Mouse (Mus musculus) stomach, embryonic 14.5 days (tissue): ENCODE measurements around the gene Ankrd9. TPM values are rescaled to one million over a fixed set of nuclear protein-coding genes. Genes with fewer than 3 reads are reported as not detected.

Source experiments
- ATAC-seq: fragments of 200-750 bp; cut with Nextera tagmentation; 2 replicates; pipeline ENCODE4 v1.8.0; 2017; ENCODE audit warnings: low read depth, moderate TSS enrichment; ENCODE audit not compliant: insufficient number of reproducible peaks, insufficient read depth, low FRiP score
- H3K27ac ChIP-seq: fragments of 300-500 bp; sonication (generic); 2 replicates; pipeline ENCODE4 v1.5.1; 2014; ENCODE audit warnings: mild to moderate bottlenecking, low read length, moderate library complexity, mixed read lengths
- H3K27me3 ChIP-seq: fragments of 300-500 bp; sonication (generic); 2 replicates; pipeline ENCODE4 v1.6.1; 2014; ENCODE audit warnings: low read length, control low read depth, mixed read lengths; ENCODE audit not compliant: control insufficient read depth, insufficient read depth
- H3K36me3 ChIP-seq: fragments of 300-500 bp; sonication (generic); 2 replicates; pipeline ENCODE4 v1.6.1; 2014; ENCODE audit warnings: mild to moderate bottlenecking, control low read depth, low read length, moderate library complexity, mixed read lengths; ENCODE audit not compliant: control insufficient read depth, insufficient read depth
- H3K4me1 ChIP-seq: fragments of 300-500 bp; sonication (generic); 2 replicates; pipeline ENCODE4 v1.6.1; 2014; ENCODE audit warnings: low read length, control low read depth, mixed read lengths; ENCODE audit not compliant: control insufficient read depth, insufficient read depth
- H3K4me2 ChIP-seq: fragments of 300-500 bp; sonication (generic); replicated peaks from 2 replicates; pipeline ENCODE4 v1.6.1; 2014; ENCODE audit warnings: low read depth, low read length, control low read depth
- H3K4me3 ChIP-seq: fragments of 300-500 bp; sonication (generic); 2 replicates; pipeline ENCODE4 v1.5.1; 2014; ENCODE audit warnings: low read depth, low read length, control low read depth
- H3K9ac ChIP-seq: fragments of 300-500 bp; sonication (generic); replicated peaks from 2 replicates; pipeline ENCODE4 v1.6.1; 2014; ENCODE audit warnings: low read depth, mild to moderate bottlenecking, control low read depth, low read length, moderate library complexity, mixed read lengths
- H3K9me3 ChIP-seq: fragments of 300-500 bp; sonication (generic); 2 replicates; pipeline ENCODE4 v1.6.1; 2016; ENCODE audit warnings: low read depth, low read length, control low read depth; ENCODE audit not compliant: control insufficient read depth
- WGBS: fragments of 180-500 bp; shearing (Covaris S2); extraction: QIAGEN DNeasy Blood & Tissue Kit; methylation state at CpG from one replicate; pipeline ENCODE4 v1.1.7; 2014; 5-methylcytosine and 5-hydroxymethylcytosine counted together
- polyA plus RNA-seq: library from polyadenylated mRNA; unstranded; fragments of >200 nt; fragmentation: Nextera tagmentation; extraction: Ambion mirVana; gene quantifications from 2 replicates; pipeline ENCODE4 v1.2.1, GENCODE M21; 2014

Ankrd9 gene
- polyA plus RNA-seq, 1 experiment from 2014 or later, result 10.3 TPM

DNA sequence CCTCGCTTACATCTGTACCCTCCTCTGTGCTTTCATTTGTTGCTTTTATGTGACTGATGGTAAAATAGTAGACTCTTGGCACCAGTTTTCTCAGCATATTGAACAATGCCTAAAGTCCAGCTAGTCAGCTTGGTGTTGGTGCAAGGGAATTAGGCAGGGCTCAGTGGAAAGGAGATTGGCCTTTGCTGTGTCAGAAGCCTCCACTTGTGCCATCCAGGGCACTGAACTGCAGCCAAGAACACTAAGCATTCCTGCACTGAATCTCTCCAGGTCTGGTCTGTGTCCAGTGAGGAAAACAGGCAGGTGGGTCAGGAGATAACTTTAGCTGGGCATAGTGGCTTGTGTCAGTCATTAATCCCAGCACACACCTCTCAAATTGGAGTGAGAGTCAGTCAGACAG is 29.4 kb downstream of the Ankrd9 start:
- ATAC-seq, result no peak
- H3K4me2 ChIP-seq, result no peak overlapping the region
- 88% methylated on average over 1 of the region's 1 CpGs for WGBS
- no peak overlapping the region for H3K27ac ChIP-seq
- H3K27me3 ChIP-seq, result no peaks in the 10 kb centered on the region
- no peak overlapping the region for H3K4me3 ChIP-seq
- no peaks in the 10 kb centered on the region for H3K4me1 ChIP-seq
- H3K36me3 ChIP-seq, result peaks cover 5% of the 10 kb centered on the region; the same call in 1 of the 2 replicates
- H3K9me3 ChIP-seq, result no peaks in the 10 kb centered on the region
- no peak overlapping the region for H3K9ac ChIP-seq

DNA sequence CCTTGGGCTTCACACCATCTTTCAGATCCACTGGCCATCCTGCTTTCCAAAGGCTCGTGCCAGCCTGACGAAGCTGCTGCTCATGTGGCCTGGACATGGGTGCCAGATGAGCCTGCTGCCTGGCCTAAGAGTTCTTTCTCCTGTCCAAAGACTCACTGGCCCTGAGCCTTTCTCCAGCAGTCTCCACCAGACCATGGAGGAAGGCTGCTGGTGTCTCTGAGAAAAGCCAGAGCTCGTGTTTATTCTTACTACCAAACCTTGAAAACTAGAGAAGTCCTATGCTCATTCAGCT is 30.0 kb downstream of the Ankrd9 start:
- peaks cover 6% of the 10 kb centered on the region; the same call in 1 of the 2 replicates for H3K36me3 ChIP-seq
- H3K4me1 ChIP-seq, result no peaks in the 10 kb centered on the region
- no peak overlapping the region for H3K27ac ChIP-seq
- WGBS, result 86% methylated on average over 3 of the region's 3 CpGs
- H3K9ac ChIP-seq, result no peak overlapping the region
- no peak overlapping the region for H3K4me2 ChIP-seq
- H3K9me3 ChIP-seq, result no peaks in the 10 kb centered on the region
- ATAC-seq, result no peak
- H3K4me3 ChIP-seq, result no peak overlapping the region
- H3K27me3 ChIP-seq, result no peaks in the 10 kb centered on the region

DNA sequence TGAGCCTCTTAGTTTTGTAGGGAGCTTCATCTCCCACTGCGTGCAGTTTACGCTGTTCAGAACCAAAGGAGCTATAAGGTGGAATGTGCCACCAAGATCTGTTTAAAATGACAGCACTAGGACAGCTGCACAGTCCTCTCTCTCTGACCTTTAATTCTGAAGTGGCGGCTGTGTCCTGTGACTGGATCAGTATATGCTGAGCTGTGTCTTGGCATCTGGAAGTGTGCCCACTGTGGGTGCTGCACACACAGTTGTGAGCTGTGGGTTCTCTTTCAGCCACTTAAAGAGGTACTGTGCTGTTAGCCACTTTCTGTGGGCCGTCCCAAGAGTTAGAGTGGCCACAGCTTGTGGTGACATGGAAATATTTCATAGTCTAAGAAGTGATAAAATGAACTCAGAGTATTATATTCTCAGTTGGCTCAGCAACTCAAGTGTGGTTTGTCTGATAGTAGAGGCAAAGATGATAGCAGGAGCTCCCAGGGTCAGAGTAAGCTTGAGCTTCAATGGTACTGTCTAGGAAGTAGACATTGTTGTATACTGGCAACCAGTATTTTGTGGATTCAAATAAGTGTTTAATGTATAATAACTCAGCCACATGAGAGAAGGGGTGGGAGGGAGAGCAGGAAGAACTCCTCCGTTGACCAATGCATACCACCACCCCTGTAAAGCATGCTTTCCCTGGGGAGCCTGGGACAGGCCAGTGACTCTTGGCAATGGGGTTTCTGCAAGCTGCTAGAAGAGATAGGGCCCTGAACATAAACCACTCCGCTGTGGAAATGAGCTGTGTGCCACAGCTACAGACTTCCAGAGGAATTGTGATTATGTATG is 30.5 kb downstream of the Ankrd9 start:
- no peaks in the 10 kb centered on the region for H3K4me1 ChIP-seq
- H3K36me3 ChIP-seq, result peaks cover 6% of the 10 kb centered on the region; the same call in 1 of the 2 replicates
- H3K9ac ChIP-seq, result no peak overlapping the region
- H3K4me3 ChIP-seq, result no peak overlapping the region
- H3K4me2 ChIP-seq, result no peak overlapping the region
- ATAC-seq, result no peak
- H3K27ac ChIP-seq, result no peak overlapping the region
- no peaks in the 10 kb centered on the region for H3K9me3 ChIP-seq
- H3K27me3 ChIP-seq, result no peaks in the 10 kb centered on the region
- 92% methylated on average over 6 of the region's 6 CpGs for WGBS

GRCm38 (mm10) chr12:110946216-110946615 is 32.6 kb downstream of the Ankrd9 start:
- H3K4me3 ChIP-seq, result no peak overlapping the region
- H3K4me2 ChIP-seq, result no peak overlapping the region

GRCm38 (mm10) chr12:110940869-110941268 is 38.0 kb downstream of the Ankrd9 start:
- Histone ChIP-seq H3K36me3 (peaks cover 6% of the 10 kb centered on the region; the same call in 1 of the 2 replicates), H3K27ac (no peak overlapping the region), H3K4me1 (no peaks in the 10 kb centered on the region), H3K4me2 (no peak overlapping the region), H3K27me3 (no peaks in the 10 kb centered on the region), H3K9me3 (no peaks in the 10 kb centered on the region), H3K4me3 (no peak overlapping the region), H3K9ac (no peak overlapping the region)
- 97% methylated on average over 3 of the region's 3 CpGs for WGBS
- ATAC-seq, result no peak

More at GRCm38 (mm10) chr12:110946216-110946615, 32.6 kb downstream of the Ankrd9 start:
- H3K36me3 ChIP-seq, result peaks cover 6% of the 10 kb centered on the region; the same call in 1 of the 2 replicates
- no peaks in the 10 kb centered on the region for H3K9me3 ChIP-seq
- no peak overlapping the region for H3K27ac ChIP-seq
- no peaks in the 10 kb centered on the region for H3K27me3 ChIP-seq
- WGBS, result 89% methylated on average over 7 of the region's 7 CpGs
- no peak overlapping the region for H3K9ac ChIP-seq
- H3K4me1 ChIP-seq, result no peaks in the 10 kb centered on the region
- ATAC-seq, result no peak

DNA sequence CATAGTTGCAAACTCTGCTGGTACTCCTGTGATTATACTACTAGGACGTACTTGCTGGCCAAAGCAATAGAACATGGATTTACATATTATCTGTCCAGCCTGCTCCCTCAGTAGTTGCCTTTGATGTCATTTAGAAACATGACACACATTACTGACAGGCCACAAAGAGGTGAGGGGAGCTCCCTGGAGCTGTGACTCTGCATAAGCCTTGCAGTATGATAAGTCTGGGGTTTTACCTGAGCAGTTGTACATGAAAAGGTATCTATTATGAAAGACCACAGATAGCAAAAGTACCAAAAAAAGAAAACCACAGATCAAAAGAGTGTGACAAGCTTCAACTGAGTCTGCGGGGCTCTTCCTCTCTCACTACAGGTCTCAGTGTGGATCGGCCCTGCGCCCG is 39.5 kb downstream of the Ankrd9 start:
- 95% methylated on average over 5 of the region's 5 CpGs for WGBS
- H3K27ac ChIP-seq, result no peak overlapping the region
- no peaks in the 10 kb centered on the region for H3K4me1 ChIP-seq
- no peaks in the 10 kb centered on the region for H3K27me3 ChIP-seq
- no peak overlapping the region for H3K4me2 ChIP-seq
- no peak overlapping the region for H3K9ac ChIP-seq
- H3K36me3 ChIP-seq, result peaks cover under 1% of the 10 kb centered on the region; the same call in 1 of the 2 replicates
- ATAC-seq, result no peak
- no peaks in the 10 kb centered on the region for H3K9me3 ChIP-seq
- H3K4me3 ChIP-seq, result no peak overlapping the region

GRCm38 (mm10) chr12:110937496-110937895 is 41.3 kb downstream of the Ankrd9 start:
- Histone ChIP-seq H3K4me2 (no peak overlapping the region), H3K9ac (no peak overlapping the region), H3K9me3 (no peaks in the 10 kb centered on the region), H3K4me1 (no peaks in the 10 kb centered on the region), H3K4me3 (no peak overlapping the region), H3K27me3 (no peaks in the 10 kb centered on the region), H3K36me3 (peaks cover 7% of the 10 kb centered on the region), H3K27ac (no peak overlapping the region)
- ATAC-seq, result no peak
- WGBS, result 86% methylated on average over 5 of the region's 5 CpGs

GRCm38 (mm10) chr12:110935983-110936620 is 42.7 kb downstream of the Ankrd9 start:
- ATAC-seq, result peak; percentile 87
- Histone ChIP-seq H3K36me3 (peaks cover 14% of the 10 kb centered on the region), H3K9ac (no peak overlapping the region), H3K4me1 (no peaks in the 10 kb centered on the region), H3K27ac (no peak overlapping the region), H3K27me3 (no peaks in the 10 kb centered on the region), H3K4me2 (no peak overlapping the region), H3K9me3 (no peaks in the 10 kb centered on the region), H3K4me3 (no peak overlapping the region)
- WGBS, result 58% methylated on average over 9 of the region's 9 CpGs
